In the genomic region with DNA sequence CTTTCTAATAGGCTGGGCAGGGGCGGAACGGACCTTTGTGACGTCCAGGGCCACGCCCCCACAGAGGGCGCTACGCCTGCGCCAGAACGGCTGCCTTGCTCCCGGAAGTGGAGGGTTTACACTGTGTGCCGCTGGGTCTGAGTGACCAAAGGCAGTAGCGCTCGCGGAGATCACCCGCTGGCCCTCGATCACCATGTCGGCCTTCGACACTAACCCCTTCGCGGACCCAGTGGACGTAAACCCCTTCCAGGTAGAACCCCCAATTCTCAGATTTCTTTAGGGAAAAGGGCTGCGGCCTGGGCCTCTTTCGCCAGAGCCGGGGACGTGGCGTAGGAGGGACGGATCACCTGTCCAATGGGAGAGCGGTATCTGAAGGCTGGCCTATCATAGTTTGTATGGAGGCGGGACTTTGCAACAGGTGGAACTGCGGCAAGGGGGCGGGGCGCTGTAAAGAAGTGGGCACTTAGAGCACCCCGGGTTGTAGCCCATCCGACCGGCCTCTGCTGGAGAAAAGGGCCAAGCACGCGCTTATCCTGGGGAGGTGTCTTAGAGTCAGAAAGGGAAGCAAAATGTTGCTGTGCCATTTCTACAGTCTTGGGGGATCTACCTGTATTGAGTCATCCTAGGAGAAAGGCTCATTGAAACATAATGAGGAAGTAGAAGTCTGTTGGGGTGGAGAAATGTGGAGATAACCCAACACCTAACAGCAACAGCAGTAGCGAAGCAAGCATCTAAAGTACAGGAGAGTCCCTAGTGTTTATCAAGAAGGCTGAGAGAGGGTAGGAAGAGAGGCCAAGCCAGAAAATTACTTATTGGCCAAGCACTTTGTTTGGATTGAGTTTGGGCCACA, we compare ENCODE assay signal across 8 mouse cellular contexts. TPM values are rescaled to one million over a fixed set of nuclear protein-coding genes. Genes with fewer than 3 reads are reported as not detected.
DNase-seq lines count a peak whose midpoint lies in the region; ATAC-seq and TF ChIP-seq lines count a peak whose summit lies in the region.

Gene Scamp2, plus strand, starts transcription at position 83 of the 850 bp plus-strand sequence.

- H3K36me3 ChIP-seq in forebrain, embryonic 10.5 days (replicated peaks), result 0 out of 2 replicates have a peak, but pooled peaks cover 3% of the 10 kb centered on the region
- H3K36me3 ChIP-seq in heart, embryonic 15.5 days, result no peaks in the 10 kb centered on the region
- no peaks in the 10 kb centered on the region for H3K36me3 ChIP-seq in liver, embryonic 14.5 days (replicated peaks; ENCODE audit: control insufficient read depth, insufficient read depth, low read depth)
- H3K36me3 ChIP-seq in neural tube, embryonic 11.5 days (ENCODE audit: control insufficient read depth, insufficient read depth, low read length), result no peaks in the 10 kb centered on the region
- no peaks in the 10 kb centered on the region for H3K36me3 ChIP-seq in stomach, postnatal 0 days (ENCODE audit: control insufficient read depth, insufficient read depth, low read length)

- peaks cover 30% of the 10 kb centered on the region for H3K4me1 ChIP-seq in forebrain, embryonic 10.5 days
- H3K4me1 ChIP-seq in heart, embryonic 15.5 days (replicated peaks), result peaks cover 38% of the 10 kb centered on the region
- peaks cover 16 to 18% of the 10 kb centered on the region in 2 experiments for H3K4me1 ChIP-seq in liver, embryonic 14.5 days (replicated peaks; ENCODE audit: control insufficient read depth in 2 of 2, insufficient read depth in 2 of 2, low read length in 1 of 2)
- H3K4me1 ChIP-seq in neural tube, embryonic 11.5 days (ENCODE audit: control insufficient read depth, insufficient read depth, low read length), result peaks cover 10% of the 10 kb centered on the region; the same call in 1 of the 2 replicates
- peaks cover 17% of the 10 kb centered on the region for H3K4me1 ChIP-seq in stomach, postnatal 0 days (replicated peaks; ENCODE audit: control insufficient read depth, insufficient read depth)

- 1% methylated on average over 37 of the region's 37 CpGs for WGBS in forebrain, embryonic 10.5 days
- under 1% methylated on average over 37 of the region's 37 CpGs for WGBS in heart, embryonic 15.5 days
- WGBS in liver, embryonic 14.5 days (ENCODE audit: insufficient replicate concordance), result under 1% methylated on average over 37 of the region's 37 CpGs
- under 1% methylated on average over 37 of the region's 37 CpGs for WGBS in neural tube, embryonic 11.5 days
- WGBS in stomach, postnatal 0 days, result under 1% methylated on average over 37 of the region's 37 CpGs

- H3K4me3 ChIP-seq in forebrain, embryonic 10.5 days, result peak within 1 kb of the TSS; percentile 74
- H3K4me3 ChIP-seq in heart, embryonic 15.5 days, result peak within 1 kb of the TSS; percentile 71
- H3K4me3 ChIP-seq in liver, embryonic 14.5 days (ENCODE audit: insufficient read depth in 1 of 2, low read depth in 2 of 2, low read length in 2 of 2), result peak within 1 kb of the TSS; percentile 74 to 76
- peak within 1 kb of the TSS; percentile 52 for H3K4me3 ChIP-seq in neural tube, embryonic 11.5 days (ENCODE audit: low read depth, low read length)
- H3K4me3 ChIP-seq in stomach, postnatal 0 days (ENCODE audit: low read depth, low read length), result peak within 1 kb of the TSS; percentile 63

- H3K9me3 ChIP-seq in forebrain, embryonic 10.5 days, result no peaks in the 10 kb centered on the region
- no peaks in the 10 kb centered on the region for H3K9me3 ChIP-seq in heart, embryonic 15.5 days (replicated peaks)
- H3K9me3 ChIP-seq in liver, embryonic 14.5 days (ENCODE audit: control insufficient read depth, low read length), result no peaks in the 10 kb centered on the region
- no peaks in the 10 kb centered on the region for H3K9me3 ChIP-seq in neural tube, embryonic 11.5 days (ENCODE audit: control insufficient read depth, low read length)
- no peaks in the 10 kb centered on the region for H3K9me3 ChIP-seq in stomach, postnatal 0 days (ENCODE audit: control insufficient read depth, low read length)

- H3K27ac ChIP-seq in forebrain, embryonic 10.5 days, result peak within 1 kb of the TSS; percentile 90
- H3K27ac ChIP-seq in heart, embryonic 15.5 days, result peak within 1 kb of the TSS; percentile 80
- H3K27ac ChIP-seq in liver, embryonic 14.5 days, result peak within 1 kb of the TSS; percentile 47
- H3K27ac ChIP-seq in neural tube, embryonic 11.5 days (ENCODE audit: low read depth, low read length), result peak within 1 kb of the TSS; percentile 54; the same call in 1 of the 2 replicates
- peak within 1 kb of the TSS; percentile 91 for H3K27ac ChIP-seq in stomach, postnatal 0 days (replicated peaks)

- DNase-seq in c-Kit-negative CD71-positive TER-119-positive erythroid progenitor cells, embryonic 14.5 days (ENCODE audit: low read depth, low spot score), result peak; percentile 87
- peak; percentile 95 for DNase-seq in forebrain, embryonic 10.5 days (ENCODE audit: extremely low spot score, low spot score)
- DNase-seq in kidney, postnatal 25 days, result peak; percentile 95 to 96
- DNase-seq in liver, embryonic 14.5 days (ENCODE audit: low read depth in 3 of 3, low spot score in 3 of 3), result peak; percentile 84 to 88 (median 86)
- DNase-seq in neural tube, embryonic 11.5 days (ENCODE audit: low spot score), result peak; percentile 95
- peak; percentile 95 for DNase-seq in stomach, postnatal 0 days (ENCODE audit: low spot score)

- ATAC-seq in CD4-positive, CD25-positive, alpha-beta regulatory T cell, adult 4 months, result peak; percentile 95
- ATAC-seq in heart, embryonic 15.5 days (replicated peaks; ENCODE audit: insufficient number of reproducible peaks, insufficient read depth, low FRiP score, low read depth), result peak; percentile 98
- peak; percentile 99 for ATAC-seq in liver, embryonic 14.5 days (ENCODE audit: insufficient read depth)
- ATAC-seq in neural tube, embryonic 11.5 days (ENCODE audit: insufficient read depth, low FRiP score, low TSS enrichment), result peak; percentile 100
- ATAC-seq in stomach, postnatal 0 days (ENCODE audit: low FRiP score, low TSS enrichment), result peak; percentile 96

- H3K4me2 ChIP-seq in heart, embryonic 15.5 days, result peak within 1 kb of the TSS; percentile 82
- peak within 1 kb of the TSS; percentile 88 for H3K4me2 ChIP-seq in liver, embryonic 14.5 days (ENCODE audit: low read depth)
- H3K4me2 ChIP-seq in neural tube, embryonic 11.5 days (ENCODE audit: low read depth), result peak within 1 kb of the TSS; percentile 74
- peak within 1 kb of the TSS; percentile 69 for H3K4me2 ChIP-seq in stomach, postnatal 0 days (replicated peaks; ENCODE audit: low read depth)

- H3K27me3 ChIP-seq in forebrain, embryonic 10.5 days (ENCODE audit: poor library complexity, severe bottlenecking), result no peaks in the 10 kb centered on the region
- no peaks in the 10 kb centered on the region for H3K27me3 ChIP-seq in heart, embryonic 15.5 days
- no peaks in the 10 kb centered on the region for H3K27me3 ChIP-seq in liver, embryonic 14.5 days (ENCODE audit: control insufficient read depth, insufficient read depth, low read length)
- H3K27me3 ChIP-seq in neural tube, embryonic 11.5 days (ENCODE audit: control insufficient read depth, insufficient read depth, low read length), result no peaks in the 10 kb centered on the region
- no peaks in the 10 kb centered on the region for H3K27me3 ChIP-seq in stomach, postnatal 0 days (ENCODE audit: control insufficient read depth, insufficient read depth, low read length)

- TF ChIP-seq EP300 in liver, embryonic 14.5 days (IDR thresholded peaks at IDR 0.05; ENCODE audit: low read depth), result no peak
- TF ChIP-seq EP300 in stomach, postnatal 0 days (optimal IDR thresholded peaks at IDR 0.05), result peak; percentile 43

- TF ChIP-seq CTCF in liver, embryonic 14.5 days (IDR thresholded peaks at IDR 0.05; ENCODE audit: low read depth), result peak; percentile 50
- peak; percentile 53 for TF ChIP-seq CTCF in stomach, postnatal 0 days (IDR thresholded peaks at IDR 0.05; ENCODE audit: low read depth)

- peak within 1 kb of the TSS; percentile 78 for H3K9ac ChIP-seq in heart, embryonic 15.5 days
- peak within 1 kb of the TSS; percentile 70 for H3K9ac ChIP-seq in liver, embryonic 14.5 days (replicated peaks)
- H3K9ac ChIP-seq in neural tube, embryonic 11.5 days (ENCODE audit: low read length), result peak within 1 kb of the TSS; percentile 57
- peak within 1 kb of the TSS; percentile 77 for H3K9ac ChIP-seq in stomach, postnatal 0 days (ENCODE audit: low read length)

RNA-seq across cellular contexts. Expression of gene Scamp2, which starts in this region (rescaled TPM):
- 100 to 1,000 TPM in 1 of 2 experiments, 10 to 100 TPM in 1; 92.6 to 119 TPM for polyA plus RNA-seq in CD4-positive, CD25-positive, alpha-beta regulatory T cell, adult 4 months (2017; shearing (Covaris generic))
- polyA plus RNA-seq in forebrain, embryonic 10.5 days (2016; fragmentation: Nextera tagmentation; extraction: Ambion mirVana), result 51.1 and 52.8 TPM in 2 replicates
- polyA plus RNA-seq in heart, embryonic 15.5 days (2015; fragmentation: Nextera tagmentation; extraction: Ambion mirVana), result 47.3 and 56.0 TPM in 2 replicates
- polyA plus RNA-seq in liver, embryonic 14.5 days (2012; rRNA removed), result 13.9 and 15.6 TPM in 2 replicates
- polyA plus RNA-seq in liver, embryonic 14.5 days (2014; fragmentation: Nextera tagmentation; extraction: Ambion mirVana), result 20.7 and 21.1 TPM in 2 replicates
- polyA plus RNA-seq in neural tube, embryonic 11.5 days (2014; fragmentation: Nextera tagmentation; extraction: Ambion mirVana), result 56.7 and 59.6 TPM in 2 replicates
- 102 and 104 TPM in 2 replicates for polyA plus RNA-seq in stomach, postnatal 0 days (2015; fragmentation: Nextera tagmentation; extraction: Ambion mirVana)

Comparison
In these comparisons a context has a peak if more than half of its experiments do, and no peak if none do; other contexts are left out.
1. Peak in every context shown above with its lines: DNase-seq, ATAC-seq, H3K4me3 ChIP-seq and H3K27ac ChIP-seq.